Mouse (Mus musculus) forebrain, embryonic 16.5 days (tissue): Measurements from ENCODE around the gene Ptges3. TPM values are rescaled to one million over a fixed set of nuclear protein-coding genes. Genes with fewer than 3 reads are reported as not detected.

Source experiments
- ATAC-seq: fragments of 200-750 bp; cut with Nextera tagmentation; 2 replicates; pipeline ENCODE4 v1.8.0; 2017; ENCODE audit warnings: mild to moderate bottlenecking, moderate library complexity
- H3K27ac ChIP-seq: fragments of 300-500 bp; sonication (generic); 2 replicates; pipeline ENCODE4 v1.5.1; 2014; ENCODE audit warnings: low read length, control low read depth
- H3K27me3 ChIP-seq: fragments of 300-500 bp; sonication (generic); replicated peaks from 2 replicates; pipeline ENCODE4 v1.6.1; 2014; ENCODE audit warnings: low read length; ENCODE audit not compliant: control insufficient read depth, insufficient read depth
- H3K36me3 ChIP-seq: fragments of 300-500 bp; sonication (generic); 2 replicates; pipeline ENCODE4 v1.6.1; 2014; ENCODE audit not compliant: control insufficient read depth, insufficient read depth
- H3K4me1 ChIP-seq: fragments of 300-500 bp; sonication (generic); replicated peaks from 2 replicates; pipeline ENCODE4 v1.6.1; 2014; ENCODE audit warnings: low read length; ENCODE audit not compliant: control insufficient read depth, insufficient read depth
- H3K4me2 ChIP-seq: fragments of 300-500 bp; sonication (generic); 2 replicates; pipeline ENCODE4 v1.6.1; 2014; ENCODE audit warnings: mild to moderate bottlenecking, low read length, control low read depth
- H3K4me3 ChIP-seq: fragments of 300-500 bp; sonication (generic); replicated peaks from 2 replicates; pipeline ENCODE4 v1.5.1; 2014; ENCODE audit warnings: mild to moderate bottlenecking, low read length, control low read depth
- H3K9ac ChIP-seq: fragments of 300-500 bp; sonication (generic); replicated peaks from 2 replicates; pipeline ENCODE4 v1.6.1; 2014; ENCODE audit warnings: low read depth, low read length, control low read depth
- H3K9me3 ChIP-seq: fragments of 300-500 bp; sonication (generic); 2 replicates; pipeline ENCODE4 v1.6.1; 2016; ENCODE audit warnings: low read length; ENCODE audit not compliant: control insufficient read depth
- WGBS: fragments of 180-500 bp; shearing (Covaris S2); extraction: QIAGEN DNeasy Blood & Tissue Kit; methylation state at CpG from one replicate; pipeline ENCODE4 v1.1.7; 2014; 5-methylcytosine and 5-hydroxymethylcytosine counted together
- polyA plus RNA-seq: library from polyadenylated mRNA; unstranded; fragments of >200 nt; fragmentation: Nextera tagmentation; extraction: Ambion mirVana; gene quantifications from 2 replicates; pipeline ENCODE4 v1.2.1, GENCODE M21; 2015

The Ptges3 gene
- polyA plus RNA-seq, 1 experiment from 2014 or later = 395 TPM

GRCm38 (mm10) chr10:128039167-128039566 is 19.6 kb upstream of the Ptges3 start:
- Histone ChIP-seq H3K27me3 (no peaks in the 10 kb centered on the region), H3K36me3 (peaks cover 14% of the 10 kb centered on the region), H3K4me2 (no peak overlapping the region), H3K9ac (no peak overlapping the region), H3K27ac (no peak overlapping the region), H3K4me1 (peaks cover 23% of the 10 kb centered on the region), H3K4me3 (no peak overlapping the region), H3K9me3 (no peaks in the 10 kb centered on the region)
- no peak for ATAC-seq
- WGBS = 65% methylated on average over 5 of the region's 5 CpGs

DNA sequence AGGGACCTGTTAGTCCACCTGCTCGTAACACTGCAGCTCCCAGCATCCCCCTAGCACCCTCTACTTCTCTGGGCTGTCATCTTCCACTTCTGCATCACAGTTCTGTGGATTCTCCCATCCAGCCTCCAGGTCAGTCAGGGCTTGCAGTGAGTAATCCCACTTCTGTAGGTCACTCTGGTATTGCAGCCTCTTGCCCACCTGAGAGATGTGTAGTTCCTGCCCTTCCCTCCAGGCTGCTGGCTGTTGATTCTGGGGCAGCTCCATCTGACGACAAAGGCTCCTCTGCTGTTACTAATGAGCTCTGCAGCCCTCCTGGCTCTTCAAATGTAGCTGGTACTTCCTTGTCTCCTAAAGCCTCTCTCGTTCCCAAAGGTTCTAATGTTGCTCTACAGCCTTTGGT is 18.9 kb upstream of the Ptges3 start:
- H3K9me3 ChIP-seq = no peaks in the 10 kb centered on the region
- H3K4me2 ChIP-seq = no peak overlapping the region
- H3K4me3 ChIP-seq = no peak overlapping the region
- WGBS = 61% methylated on average over 3 of the region's 3 CpGs
- H3K27ac ChIP-seq = no peak overlapping the region
- H3K36me3 ChIP-seq = peaks cover 14% of the 10 kb centered on the region
- no peak for ATAC-seq
- H3K27me3 ChIP-seq = no peaks in the 10 kb centered on the region
- no peak overlapping the region for H3K9ac ChIP-seq
- peaks cover 19% of the 10 kb centered on the region for H3K4me1 ChIP-seq

GRCm38 (mm10) chr10:128040293-128040692 is 18.5 kb upstream of the Ptges3 start:
- no peaks in the 10 kb centered on the region for H3K9me3 ChIP-seq
- 88% methylated on average over 5 of the region's 5 CpGs for WGBS
- H3K36me3 ChIP-seq = peaks cover 14% of the 10 kb centered on the region
- H3K4me1 ChIP-seq = peaks cover 18% of the 10 kb centered on the region
- H3K4me2 ChIP-seq = no peak overlapping the region
- no peak for ATAC-seq
- no peak overlapping the region for H3K27ac ChIP-seq
- H3K4me3 ChIP-seq = no peak overlapping the region
- no peak overlapping the region for H3K9ac ChIP-seq
- no peaks in the 10 kb centered on the region for H3K27me3 ChIP-seq

- Histone ChIP-seq H3K36me3 (peaks cover 25% of the 10 kb centered on the region), H3K4me2 (no peak overlapping the region), H3K9me3 (no peaks in the 10 kb centered on the region), H3K27ac (no peak overlapping the region), H3K9ac (no peak overlapping the region), H3K4me1 (peaks cover 17% of the 10 kb centered on the region), H3K27me3 (no peaks in the 10 kb centered on the region), H3K4me3 (no peak overlapping the region)
- no peak for ATAC-seq
- 82% methylated on average over 4 of the region's 4 CpGs for WGBS
Measured at GRCm38 (mm10) chr10:128041636-128042035, 17.1 kb upstream of the Ptges3 start.

DNA sequence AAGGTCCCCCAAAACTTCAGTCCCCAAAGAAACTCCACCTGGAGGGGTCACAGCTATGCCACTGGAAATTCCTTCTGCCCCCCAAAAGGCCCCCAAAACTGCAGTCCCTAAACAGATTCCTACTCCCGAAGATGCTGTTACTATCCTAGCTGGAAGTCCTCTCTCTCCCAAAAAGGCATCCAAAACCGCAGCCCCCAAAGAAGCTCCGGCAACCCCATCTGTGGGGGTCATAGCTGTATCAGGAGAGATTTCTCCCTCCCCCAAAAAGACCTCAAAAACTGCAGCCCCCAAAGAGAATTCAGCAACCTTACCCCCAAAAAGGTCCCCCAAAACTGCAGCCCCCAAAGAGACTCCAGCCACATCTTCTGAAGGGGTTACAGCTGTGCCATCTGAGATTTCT is 16.3 kb upstream of the Ptges3 start:
- Histone ChIP-seq H3K36me3 (peaks cover 29% of the 10 kb centered on the region), H3K27ac (no peak overlapping the region), H3K4me3 (no peak overlapping the region), H3K4me1 (peaks cover 9% of the 10 kb centered on the region), H3K9ac (no peak overlapping the region), H3K4me2 (no peak overlapping the region), H3K27me3 (no peaks in the 10 kb centered on the region), H3K9me3 (no peaks in the 10 kb centered on the region)
- 92% methylated on average over 3 of the region's 3 CpGs for WGBS
- no peak for ATAC-seq

GRCm38 (mm10) chr10:128043041-128043835 is 15.5 kb upstream of the Ptges3 start:
- no peak overlapping the region for H3K4me2 ChIP-seq
- ATAC-seq = no peak
- H3K9me3 ChIP-seq = no peaks in the 10 kb centered on the region
- H3K36me3 ChIP-seq = peaks cover 36% of the 10 kb centered on the region
- peaks cover 3% of the 10 kb centered on the region for H3K4me1 ChIP-seq
- no peak overlapping the region for H3K27ac ChIP-seq
- no peaks in the 10 kb centered on the region for H3K27me3 ChIP-seq
- WGBS = 74% methylated on average over 3 of the region's 3 CpGs
- H3K9ac ChIP-seq = no peak overlapping the region
- no peak overlapping the region for H3K4me3 ChIP-seq

- peaks cover 35% of the 10 kb centered on the region for H3K36me3 ChIP-seq
Measured at GRCm38 (mm10) chr10:128048157-128048556, 10.6 kb upstream of the Ptges3 start.

DNA sequence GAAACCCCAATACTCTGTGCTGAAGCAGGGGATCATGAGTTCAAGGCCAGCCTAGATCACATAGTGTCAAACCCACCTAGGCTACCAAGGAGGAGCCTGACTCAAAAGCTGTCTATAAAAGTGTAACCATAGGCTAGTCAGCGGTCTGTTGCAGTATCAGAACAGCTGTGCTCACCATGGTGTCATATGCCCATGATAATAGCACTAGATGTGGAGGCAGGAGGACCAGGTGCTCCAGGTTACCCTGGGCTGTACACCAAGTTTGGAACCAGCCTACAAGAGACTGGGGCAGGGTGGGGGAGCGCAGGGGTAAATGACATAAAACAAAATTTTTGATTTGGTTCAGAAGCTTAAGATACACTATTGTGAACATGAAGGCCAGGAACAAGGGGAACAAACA is 9.0 kb upstream of the Ptges3 start:
- Histone ChIP-seq H3K9ac (no peak overlapping the region), H3K27me3 (no peaks in the 10 kb centered on the region), H3K27ac (no peak overlapping the region), H3K4me2 (no peak overlapping the region), H3K4me3 (no peak overlapping the region), H3K4me1 (no peaks in the 10 kb centered on the region; the same call in 1 of the 2 replicates), H3K9me3 (no peaks in the 10 kb centered on the region), H3K36me3 (peaks cover 35% of the 10 kb centered on the region)
- no peak for ATAC-seq
- 93% methylated on average over 2 of the region's 2 CpGs for WGBS

More at GRCm38 (mm10) chr10:128048157-128048556, 10.6 kb upstream of the Ptges3 start:
- no peak overlapping the region for H3K4me2 ChIP-seq
- H3K4me1 ChIP-seq = no peaks in the 10 kb centered on the region; the same call in 1 of the 2 replicates
- no peak overlapping the region for H3K27ac ChIP-seq
- no peaks in the 10 kb centered on the region for H3K27me3 ChIP-seq
- H3K9ac ChIP-seq = no peak overlapping the region
- 77% methylated on average over 8 of the region's 8 CpGs for WGBS
- H3K9me3 ChIP-seq = no peaks in the 10 kb centered on the region
- no peak for ATAC-seq
- H3K4me3 ChIP-seq = no peak overlapping the region

DNA sequence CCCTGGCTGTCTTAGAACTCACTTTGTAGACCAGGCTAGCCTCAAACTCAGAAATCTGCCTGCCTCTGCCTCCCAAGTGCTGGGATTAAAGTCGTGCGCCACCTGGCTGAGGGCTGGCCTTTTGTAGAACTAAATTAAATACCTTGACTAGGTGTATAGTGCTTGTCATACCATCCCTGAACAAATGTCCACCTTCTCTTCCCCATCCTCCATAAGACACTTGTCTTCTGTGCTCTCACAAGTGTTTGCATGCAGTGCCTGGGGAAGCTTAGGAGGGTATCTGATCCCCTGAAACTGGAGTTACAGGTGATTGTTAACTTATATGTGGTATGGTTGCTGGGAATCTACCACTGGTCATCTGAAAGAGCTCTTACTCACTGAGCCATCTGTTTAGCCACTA is 8.4 kb upstream of the Ptges3 start:
- 90% methylated on average over 2 of the region's 2 CpGs for WGBS
- Histone ChIP-seq H3K36me3 (peaks cover 35% of the 10 kb centered on the region), H3K27ac (no peak overlapping the region)

More for the DNA sequence above, 8.4 kb upstream of the Ptges3 start:
- Histone ChIP-seq H3K9me3 (no peaks in the 10 kb centered on the region), H3K9ac (no peak overlapping the region), H3K4me3 (no peak overlapping the region), H3K4me1 (no peaks in the 10 kb centered on the region; the same call in 1 of the 2 replicates), H3K27me3 (no peaks in the 10 kb centered on the region), H3K4me2 (no peak overlapping the region)
- ATAC-seq = no peak
